Comparison of ENCODE assay signal across 9 mouse cellular contexts in genomic region chr3:87173103-87173444, GRCm38 (mm10). TPM values are rescaled to one million over a fixed set of nuclear protein-coding genes. Genes with fewer than 3 reads are reported as not detected.
DNase-seq lines count a peak whose midpoint lies in the region; ATAC-seq and TF ChIP-seq lines count a peak whose summit lies in the region.
"Had no signal": no experiment of that assay in that cellular context is flagged by ENCODE, and none has a peak within 500 bp of the region (broad histone marks: within the 10 kb centered on the region; RNA-seq: fewer than 3 reads in every experiment).

No protein-coding gene starts in this region.

- peak overlapping the region; percentile 67 for H3K27ac ChIP-seq in kidney, postnatal 0 days
- peak overlapping the region; percentile 91 for H3K27ac ChIP-seq in embryonic facial prominence, embryonic 13.5 days
- H3K27ac ChIP-seq in intestine, embryonic 16.5 days (ENCODE audit: low read length), result peak overlapping the region; percentile 87
- peak overlapping the region; percentile 90 for H3K27ac ChIP-seq in neural tube, embryonic 13.5 days (replicated peaks)

- no peaks in the 10 kb centered on the region for H3K36me3 ChIP-seq in kidney, postnatal 0 days (ENCODE audit: insufficient read depth, low read length)
- no peaks in the 10 kb centered on the region for H3K36me3 ChIP-seq in embryonic facial prominence, embryonic 13.5 days
- H3K36me3 ChIP-seq in intestine, embryonic 16.5 days (ENCODE audit: control insufficient read depth, insufficient read depth, low read length), result no peaks in the 10 kb centered on the region
- H3K36me3 ChIP-seq in neural tube, embryonic 13.5 days, result no peaks in the 10 kb centered on the region

- no peak for DNase-seq in kidney, postnatal 0 days (ENCODE audit: low spot score)
- DNase-seq in kidney, adult 18-20 months, result no peak
- no peak for DNase-seq in frontal cortex, adult 2 months (ENCODE audit: extremely low spot score in 1 of 2, low spot score in 1 of 2)
- no peak for DNase-seq in thymus, postnatal 25 days
- DNase-seq in cerebellum, adult 11 months, result no peak

- H3K4me1 ChIP-seq in kidney, postnatal 0 days (replicated peaks; ENCODE audit: insufficient read depth, low read length), result peaks cover 16% of the 10 kb centered on the region
- peaks cover 48% of the 10 kb centered on the region for H3K4me1 ChIP-seq in embryonic facial prominence, embryonic 13.5 days
- peaks cover 15% of the 10 kb centered on the region for H3K4me1 ChIP-seq in intestine, embryonic 16.5 days (ENCODE audit: control insufficient read depth, insufficient read depth, low read length)
- H3K4me1 ChIP-seq in neural tube, embryonic 13.5 days (replicated peaks), result peaks cover 68% of the 10 kb centered on the region

- H3K9ac ChIP-seq in kidney, postnatal 0 days (ENCODE audit: low read depth, low read length), result peak overlapping the region; percentile 68; the same call in 1 of the 2 replicates
- peak overlapping the region; percentile 94 for H3K9ac ChIP-seq in embryonic facial prominence, embryonic 13.5 days
- peak overlapping the region; percentile 84 for H3K9ac ChIP-seq in intestine, embryonic 16.5 days (ENCODE audit: low read depth, low read length)
- peak overlapping the region; percentile 88 for H3K9ac ChIP-seq in neural tube, embryonic 13.5 days

- H3K4me3 ChIP-seq in kidney, postnatal 0 days (replicated peaks; ENCODE audit: low read depth, low read length), result peak overlapping the region; percentile 55
- peak overlapping the region; percentile 84 for H3K4me3 ChIP-seq in embryonic facial prominence, embryonic 13.5 days
- peak overlapping the region; percentile 65 for H3K4me3 ChIP-seq in intestine, embryonic 16.5 days (ENCODE audit: low read length)
- H3K4me3 ChIP-seq in neural tube, embryonic 13.5 days, result peak overlapping the region; percentile 62

- 13% methylated on average over 2 of the region's 2 CpGs for WGBS in kidney, postnatal 0 days
- WGBS in embryonic facial prominence, embryonic 13.5 days, result 2% methylated on average over 2 of the region's 2 CpGs
- 31% methylated on average over 2 of the region's 2 CpGs for WGBS in intestine, embryonic 16.5 days
- WGBS in neural tube, embryonic 13.5 days, result 0% methylated on average over 2 of the region's 2 CpGs

- TF ChIP-seq CTCF in kidney, postnatal 0 days (IDR thresholded peaks at IDR 0.05; ENCODE audit: low read depth), result no peak

- no peak for ATAC-seq in kidney, postnatal 0 days (replicated peaks; ENCODE audit: low FRiP score, low read depth)
- ATAC-seq in embryonic facial prominence, embryonic 13.5 days (ENCODE audit: insufficient number of reproducible peaks, insufficient read depth, low FRiP score, low TSS enrichment, low read depth), result no peak
- 0 out of 2 replicates have a peak, but pooled peaks have one; percentile 1 for ATAC-seq in intestine, embryonic 16.5 days
- ATAC-seq in neural tube, embryonic 13.5 days (ENCODE audit: low read depth), result no peak
- ATAC-seq: Patski had no signal

- no peaks in the 10 kb centered on the region for H3K9me3 ChIP-seq in kidney, postnatal 0 days (replicated peaks; ENCODE audit: low read length)
- H3K9me3 ChIP-seq in embryonic facial prominence, embryonic 13.5 days, result no peaks in the 10 kb centered on the region
- H3K9me3 ChIP-seq in intestine, embryonic 16.5 days (ENCODE audit: control insufficient read depth, low read length), result no peaks in the 10 kb centered on the region
- no peaks in the 10 kb centered on the region for H3K9me3 ChIP-seq in neural tube, embryonic 13.5 days

- H3K4me2 ChIP-seq in kidney, postnatal 0 days (ENCODE audit: low read length), result peak overlapping the region; percentile 70
- peak overlapping the region; percentile 88 for H3K4me2 ChIP-seq in embryonic facial prominence, embryonic 13.5 days
- H3K4me2 ChIP-seq in intestine, embryonic 16.5 days (ENCODE audit: low read depth, low read length), result peak overlapping the region; percentile 77
- H3K4me2 ChIP-seq in neural tube, embryonic 13.5 days, result peak overlapping the region; percentile 78

- no peaks in the 10 kb centered on the region for H3K27me3 ChIP-seq in kidney, postnatal 0 days (ENCODE audit: insufficient read depth, low read length)
- no peaks in the 10 kb centered on the region for H3K27me3 ChIP-seq in embryonic facial prominence, embryonic 13.5 days
- H3K27me3 ChIP-seq in intestine, embryonic 16.5 days (replicated peaks; ENCODE audit: control insufficient read depth, insufficient read depth, low read length), result no peaks in the 10 kb centered on the region
- H3K27me3 ChIP-seq in neural tube, embryonic 13.5 days, result peaks cover 5% of the 10 kb centered on the region
- H3K27me3 ChIP-seq: Patski had no signal

RNA-seq across cellular contexts. Expression of gene Kirrel, which starts 1.5 kb away (rescaled TPM):
- polyA plus RNA-seq in kidney, postnatal 0 days (2015; fragmentation: Nextera tagmentation; extraction: Ambion mirVana), result 11.7 and 12.3 TPM in 2 replicates
- 20.4 and 21.9 TPM in 2 replicates for polyA plus RNA-seq in embryonic facial prominence, embryonic 13.5 days (2015; fragmentation: Nextera tagmentation; extraction: Ambion mirVana)
- 7.3 and 8.3 TPM in 2 replicates for polyA plus RNA-seq in intestine, embryonic 16.5 days (2015; fragmentation: Nextera tagmentation; extraction: Ambion mirVana)
- polyA plus RNA-seq in neural tube, embryonic 13.5 days (2015; fragmentation: Nextera tagmentation; extraction: Ambion mirVana), result 9.8 and 10.4 TPM in 2 replicates
- polyA plus RNA-seq in frontal cortex, adult 2 months (2012; rRNA removed), result 5.4 and 5.5 TPM in 2 replicates
